ENCODE assay signal across 16 mouse cellular contexts in genomic region chr15:97397793-97398192, GRCm38 (mm10).
"Had no signal": no experiment of that assay in that cellular context is flagged by ENCODE, and none has a peak within 500 bp of the region (broad histone marks: within the 10 kb centered on the region; RNA-seq: fewer than 3 reads in every experiment).

No protein-coding gene starts in this region.

- ATAC-seq: intestine, postnatal 0 days; midbrain, embryonic 13.5 days; midbrain, embryonic 16.5 days had no signal

- H3K4me2 ChIP-seq: lung, embryonic 15.5 days; midbrain, embryonic 13.5 days had no signal

- H3K36me3 ChIP-seq: lung, embryonic 15.5 days; midbrain, embryonic 10.5 days; midbrain, embryonic 13.5 days had no signal

- H3K4me1 ChIP-seq: lung, embryonic 15.5 days had no signal

- H3K27ac ChIP-seq: kidney, postnatal 0 days; layer of hippocampus, adult 2 months; lung, embryonic 15.5 days; midbrain, embryonic 10.5 days; midbrain, embryonic 13.5 days had no signal

- H3K27me3 ChIP-seq: lung, embryonic 15.5 days; midbrain, embryonic 13.5 days had no signal

- H3K9ac ChIP-seq: lung, embryonic 15.5 days; midbrain, embryonic 13.5 days had no signal

- H3K4me3 ChIP-seq: layer of hippocampus, adult 2 months; lung, embryonic 15.5 days; midbrain, embryonic 10.5 days; midbrain, embryonic 13.5 days; myocyte had no signal

- DNase-seq: kidney, adult 2 months; kidney, postnatal 25 days; layer of hippocampus, adult 9-11 months; lung, adult 18-20 months; lung, postnatal 10 days; lung, postnatal 4 days; thymus, adult 18-20 months; thymus, postnatal 36 days had no signal

- H3K9me3 ChIP-seq: lung, embryonic 15.5 days; midbrain, embryonic 10.5 days; midbrain, embryonic 13.5 days had no signal
